Mouse (Mus musculus): ENCODE measurements around the gene Gm4312. TPM values are rescaled to one million over a fixed set of nuclear protein-coding genes. Genes with fewer than 3 reads are reported as not detected.
"Not testable (repeated sequence)": the region's sequence is repeated elsewhere in the genome, so short reads cannot be mapped to it uniquely, and the experiment has no call there.

The Gm4312 gene
- not detected in 2 replicates for polyA plus RNA-seq (2014; fragmentation: Nextera tagmentation; extraction: Ambion mirVana)

GRCm38 (mm10) chr10:100382460-100382859 lies at the start of gene Gm4312:
Gene Gm4312 (minus strand): TSS chr10:100382560.
- not testable (repeated sequence) for DNase-seq; H3K27ac ChIP-seq (replicated peaks; ENCODE audit: low read depth, low read length); H3K9ac ChIP-seq (replicated peaks; ENCODE audit: low read length); H3K4me2 ChIP-seq (ENCODE audit: low read length); ATAC-seq (ENCODE audit: low FRiP score, low TSS enrichment); H3K9me3 ChIP-seq (ENCODE audit: control insufficient read depth, low read length); H3K4me1 ChIP-seq (ENCODE audit: control insufficient read depth, insufficient read depth, low read length); H3K36me3 ChIP-seq (ENCODE audit: control insufficient read depth, insufficient read depth, low read length); H3K4me3 ChIP-seq (replicated peaks; ENCODE audit: low read depth, low read length); H3K27me3 ChIP-seq (ENCODE audit: control insufficient read depth, insufficient read depth, low read length)
- no CpG with 5 or more reads among the region's 2 CpGs for WGBS

GRCm38 (mm10) chr10:100427592-100427991 lies 45.2 kb upstream of the Gm4312 start:
- no peak for DNase-seq
- no peaks in the 10 kb centered on the region for H3K27me3 ChIP-seq (ENCODE audit: control insufficient read depth, insufficient read depth, low read length)
- no peak overlapping the region for H3K27ac ChIP-seq (replicated peaks; ENCODE audit: low read depth, low read length)
- no peak overlapping the region for H3K4me2 ChIP-seq (ENCODE audit: low read length)
- H3K4me1 ChIP-seq (ENCODE audit: control insufficient read depth, insufficient read depth, low read length), result no peaks in the 10 kb centered on the region
- H3K4me3 ChIP-seq (replicated peaks; ENCODE audit: low read depth, low read length), result no peak overlapping the region
- H3K9ac ChIP-seq (replicated peaks; ENCODE audit: low read length), result no peak overlapping the region
- no peaks in the 10 kb centered on the region for H3K9me3 ChIP-seq (ENCODE audit: control insufficient read depth, low read length)
- H3K36me3 ChIP-seq (ENCODE audit: control insufficient read depth, insufficient read depth, low read length), result no peaks in the 10 kb centered on the region
- ATAC-seq (ENCODE audit: low FRiP score, low TSS enrichment), result no peak
- 94% methylated on average over 2 of the region's 2 CpGs for WGBS

- 91% methylated on average over 7 of the region's 7 CpGs for WGBS
- DNase-seq, result no peak
- Histone ChIP-seq H3K9me3 (ENCODE audit: control insufficient read depth, low read length) (no peaks in the 10 kb centered on the region), H3K27me3 (ENCODE audit: control insufficient read depth, insufficient read depth, low read length) (no peaks in the 10 kb centered on the region), H3K27ac (replicated peaks; ENCODE audit: low read depth, low read length) (no peak overlapping the region), H3K4me3 (replicated peaks; ENCODE audit: low read depth, low read length) (no peak overlapping the region), H3K4me2 (ENCODE audit: low read length) (no peak overlapping the region), H3K36me3 (ENCODE audit: control insufficient read depth, insufficient read depth, low read length) (no peaks in the 10 kb centered on the region), H3K9ac (replicated peaks; ENCODE audit: low read length) (no peak overlapping the region), H3K4me1 (ENCODE audit: control insufficient read depth, insufficient read depth, low read length) (no peaks in the 10 kb centered on the region)
- ATAC-seq (ENCODE audit: low FRiP score, low TSS enrichment), result no peak
These were observed 33.2 kb upstream of the Gm4312 start for GRCm38 (mm10) chr10:100415566-100415965.

GRCm38 (mm10) chr10:100402301-100402700 lies 19.9 kb upstream of the Gm4312 start:
- not testable (repeated sequence) for DNase-seq; H3K27ac ChIP-seq (replicated peaks; ENCODE audit: low read depth, low read length); H3K4me1 ChIP-seq (ENCODE audit: control insufficient read depth, insufficient read depth, low read length); H3K9me3 ChIP-seq (ENCODE audit: control insufficient read depth, low read length); H3K4me3 ChIP-seq (replicated peaks; ENCODE audit: low read depth, low read length); H3K9ac ChIP-seq (replicated peaks; ENCODE audit: low read length); H3K36me3 ChIP-seq (ENCODE audit: control insufficient read depth, insufficient read depth, low read length); H3K27me3 ChIP-seq (ENCODE audit: control insufficient read depth, insufficient read depth, low read length); ATAC-seq (ENCODE audit: low FRiP score, low TSS enrichment); H3K4me2 ChIP-seq (ENCODE audit: low read length)
- WGBS, result 87% methylated on average over 6 of the region's 6 CpGs

DNA sequence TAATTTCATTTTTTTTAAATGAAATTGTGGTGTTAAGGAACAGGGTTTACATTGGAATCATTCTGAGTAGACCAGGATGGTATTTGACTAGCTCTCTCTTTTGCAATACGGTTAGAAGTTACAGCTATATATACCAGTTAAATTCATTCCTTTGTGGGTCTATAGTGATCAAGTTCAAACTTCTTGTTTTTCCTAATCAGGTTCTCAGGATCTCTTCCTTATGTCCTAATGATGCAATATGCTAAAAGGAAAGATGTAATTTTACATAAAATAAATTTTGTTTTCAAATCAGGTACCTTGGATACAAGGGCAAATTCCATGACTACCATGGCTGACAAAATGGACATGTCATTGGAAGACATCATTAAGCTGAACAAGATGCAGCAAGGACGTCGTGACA lies 21.3 kb downstream of the Gm4312 start, which contains the start of gene Gm4307:
TSS of gene Gm4307 (plus strand) at position 301 of the 400 bp plus-strand sequence.
- WGBS, result no CpG with 5 or more reads among the region's 3 CpGs
- H3K27ac ChIP-seq (replicated peaks; ENCODE audit: low read depth, low read length); H3K4me1 ChIP-seq (ENCODE audit: control insufficient read depth, insufficient read depth, low read length); DNase-seq; H3K27me3 ChIP-seq (ENCODE audit: control insufficient read depth, insufficient read depth, low read length); H3K9ac ChIP-seq (replicated peaks; ENCODE audit: low read length); H3K4me3 ChIP-seq (replicated peaks; ENCODE audit: low read depth, low read length); H3K4me2 ChIP-seq (ENCODE audit: low read length); H3K36me3 ChIP-seq (ENCODE audit: control insufficient read depth, insufficient read depth, low read length); H3K9me3 ChIP-seq (ENCODE audit: control insufficient read depth, low read length); ATAC-seq (ENCODE audit: low FRiP score, low TSS enrichment): not testable (repeated sequence)

- not testable (repeated sequence) for H3K27me3 ChIP-seq (ENCODE audit: control insufficient read depth, insufficient read depth, low read length); H3K4me3 ChIP-seq (replicated peaks; ENCODE audit: low read depth, low read length); H3K4me2 ChIP-seq (ENCODE audit: low read length); H3K9me3 ChIP-seq (ENCODE audit: control insufficient read depth, low read length); ATAC-seq (ENCODE audit: low FRiP score, low TSS enrichment); H3K36me3 ChIP-seq (ENCODE audit: control insufficient read depth, insufficient read depth, low read length); H3K4me1 ChIP-seq (ENCODE audit: control insufficient read depth, insufficient read depth, low read length); H3K27ac ChIP-seq (replicated peaks; ENCODE audit: low read depth, low read length); H3K9ac ChIP-seq (replicated peaks; ENCODE audit: low read length); DNase-seq
- WGBS, result 86% methylated on average over 1 of the region's 2 CpGs
These were observed 25.5 kb downstream of the Gm4312 start for GRCm38 (mm10) chr10:100356841-100357240.

GRCm38 (mm10) chr10:100350793-100351192 lies 31.6 kb downstream of the Gm4312 start, which contains the start of gene Gm4305:
Gene Gm4305 (plus strand): TSS chr10:100351093.
- WGBS, result no CpG with 5 or more reads among the region's 3 CpGs
- H3K4me2 ChIP-seq (ENCODE audit: low read length); H3K9ac ChIP-seq (replicated peaks; ENCODE audit: low read length); H3K27me3 ChIP-seq (ENCODE audit: control insufficient read depth, insufficient read depth, low read length); H3K9me3 ChIP-seq (ENCODE audit: control insufficient read depth, low read length); H3K27ac ChIP-seq (replicated peaks; ENCODE audit: low read depth, low read length); H3K36me3 ChIP-seq (ENCODE audit: control insufficient read depth, insufficient read depth, low read length); H3K4me1 ChIP-seq (ENCODE audit: control insufficient read depth, insufficient read depth, low read length); H3K4me3 ChIP-seq (replicated peaks; ENCODE audit: low read depth, low read length); ATAC-seq (ENCODE audit: low FRiP score, low TSS enrichment); DNase-seq: not testable (repeated sequence)

DNA sequence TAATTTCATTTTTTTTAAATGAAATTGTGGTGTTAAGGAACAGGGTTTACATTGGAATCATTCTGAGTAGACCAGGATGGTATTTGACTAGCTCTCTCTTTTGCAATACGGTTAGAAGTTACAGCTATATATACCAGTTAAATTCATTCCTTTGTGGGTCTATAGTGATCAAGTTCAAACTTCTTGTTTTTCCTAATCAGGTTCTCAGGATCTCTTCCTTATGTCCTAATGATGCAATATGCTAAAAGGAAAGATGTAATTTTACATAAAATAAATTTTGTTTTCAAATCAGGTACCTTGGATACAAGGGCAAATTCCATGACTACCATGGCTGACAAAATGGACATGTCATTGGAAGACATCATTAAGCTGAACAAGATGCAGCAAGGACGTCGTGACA lies 36.7 kb downstream of the Gm4312 start, which contains the start of gene Gm4303:
TSS of gene Gm4303 (plus strand) at position 301 of the 400 bp plus-strand sequence.
- no CpG with 5 or more reads among the region's 3 CpGs for WGBS
- H3K4me1 ChIP-seq (ENCODE audit: control insufficient read depth, insufficient read depth, low read length); H3K9me3 ChIP-seq (ENCODE audit: control insufficient read depth, low read length); H3K9ac ChIP-seq (replicated peaks; ENCODE audit: low read length); DNase-seq; H3K4me2 ChIP-seq (ENCODE audit: low read length); H3K36me3 ChIP-seq (ENCODE audit: control insufficient read depth, insufficient read depth, low read length); H3K27me3 ChIP-seq (ENCODE audit: control insufficient read depth, insufficient read depth, low read length); ATAC-seq (ENCODE audit: low FRiP score, low TSS enrichment); H3K27ac ChIP-seq (replicated peaks; ENCODE audit: low read depth, low read length); H3K4me3 ChIP-seq (replicated peaks; ENCODE audit: low read depth, low read length): not testable (repeated sequence)

DNA sequence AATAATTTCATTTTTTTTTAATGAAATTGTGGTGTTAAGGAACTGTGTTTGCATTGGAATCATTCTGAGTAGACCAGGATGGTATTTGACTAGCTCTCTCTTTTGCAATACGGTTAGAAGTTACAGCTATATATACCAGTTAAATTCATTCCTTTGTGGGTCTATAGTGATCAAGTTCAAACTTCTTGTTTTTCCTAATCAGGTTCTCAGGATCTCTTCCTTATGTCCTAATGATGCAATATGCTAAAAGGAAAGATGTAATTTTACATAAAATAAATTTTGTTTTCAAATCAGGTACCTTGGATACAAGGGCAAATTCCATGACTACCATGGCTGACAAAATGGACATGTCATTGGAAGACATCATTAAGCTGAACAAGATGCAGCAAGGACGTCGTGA lies 41.8 kb downstream of the Gm4312 start, which contains the start of gene Gm4302:
TSS of gene Gm4302 (plus strand) at position 301 of the 400 bp plus-strand sequence.
- ATAC-seq (ENCODE audit: low FRiP score, low TSS enrichment); DNase-seq; H3K36me3 ChIP-seq (ENCODE audit: control insufficient read depth, insufficient read depth, low read length); H3K4me3 ChIP-seq (replicated peaks; ENCODE audit: low read depth, low read length); H3K4me1 ChIP-seq (ENCODE audit: control insufficient read depth, insufficient read depth, low read length); H3K9ac ChIP-seq (replicated peaks; ENCODE audit: low read length); H3K27me3 ChIP-seq (ENCODE audit: control insufficient read depth, insufficient read depth, low read length); H3K4me2 ChIP-seq (ENCODE audit: low read length); H3K27ac ChIP-seq (replicated peaks; ENCODE audit: low read depth, low read length); H3K9me3 ChIP-seq (ENCODE audit: control insufficient read depth, low read length): not testable (repeated sequence)
- WGBS, result no CpG with 5 or more reads among the region's 3 CpGs
